Mouse (Mus musculus) brain, embryonic 14.5 days (tissue): ENCODE data around the gene H2-K1.

Experiments used
- CTCF ChIP-seq: fragments of 200-500 bp; IDR thresholded peaks from 2 replicates; pipeline ENCODE4 v1.5.1; 2012; ENCODE audit warnings: inconsistent platforms, mild to moderate bottlenecking, moderate library complexity, borderline replicate concordance; ENCODE audit not compliant: insufficient read depth, insufficient read length; ENCODE audit errors: extremely low read depth
- POLR2A ChIP-seq: fragments of 200-500 bp; IDR thresholded peaks from 2 replicates; pipeline ENCODE4 v1.6.1; 2012; ENCODE audit warnings: mild to moderate bottlenecking, inconsistent platforms, borderline replicate concordance; ENCODE audit not compliant: poor library complexity, insufficient read depth, insufficient read length, severe bottlenecking; ENCODE audit errors: extremely low read depth

DNA sequence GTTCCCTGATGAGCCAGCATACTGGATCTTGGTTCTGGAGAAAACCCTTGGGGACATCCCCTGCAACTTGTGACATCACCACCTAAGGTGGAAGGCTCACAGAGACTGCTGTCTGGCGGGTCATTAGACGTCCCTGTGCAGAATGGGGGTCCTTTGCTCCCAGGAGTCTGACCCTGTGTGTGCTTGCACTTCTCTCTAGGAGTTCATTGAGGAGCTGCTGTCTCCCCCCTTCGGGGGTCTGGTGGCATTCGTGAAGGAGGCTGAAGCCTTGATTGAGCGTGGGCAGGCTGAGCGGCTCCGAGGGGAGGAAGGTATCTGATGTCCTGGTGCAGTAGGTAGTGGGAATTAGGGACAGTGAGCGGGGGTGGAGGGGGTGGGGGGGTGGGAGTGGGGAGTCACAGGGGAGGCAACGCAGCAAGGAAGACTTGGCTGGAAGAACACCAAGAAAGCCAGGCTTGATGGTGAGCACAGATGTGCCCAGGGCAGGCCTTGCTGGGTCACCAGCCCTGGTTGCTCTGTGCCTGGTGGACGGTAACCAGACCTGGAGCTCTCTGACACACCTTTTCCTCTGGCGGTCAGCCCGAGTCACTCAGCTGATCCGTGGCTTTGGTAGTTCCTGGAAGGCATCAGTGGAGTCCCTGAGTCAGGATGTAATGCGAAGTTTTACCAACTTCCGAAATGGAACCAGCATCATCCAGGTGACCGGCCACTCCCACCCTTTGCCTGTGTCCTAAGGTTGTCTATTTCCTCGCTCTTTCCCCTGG is 34.9 kb downstream of the H2-K1 start:
- no peak for TF ChIP-seq CTCF
- TF ChIP-seq POLR2A = no peak
